Mouse (Mus musculus) B cell, adult 62 days (primary cell): ENCODE results near the gene Utf1. TPM values are rescaled to one million over a fixed set of nuclear protein-coding genes. Genes with fewer than 3 reads are reported as not detected.

Experiments used
- total RNA-seq: library from RNA; stranded (reverse); gene quantifications from 4 replicates; pipeline ENCODE4 v1.2.4, GENCODE M21; 2023

Gene Utf1
- 0.63 to 1.3 TPM (median 0.89 TPM) in 4 replicates for total RNA-seq

GRCm38 (mm10) chr7:139943674-139944281 lies at the start of gene Utf1:
Gene Utf1, plus strand, starts transcription at chr7:139943789.

GRCm38 (mm10) chr7:139894655-139895557 lies 48.7 kb upstream of the Utf1 start, which contains the start of gene Kndc1:
Gene Kndc1, plus strand, starts transcription at chr7:139894696.

GRCm38 (mm10) chr7:139978278-139978892 lies 34.8 kb downstream of the Utf1 start, which contains the start of gene 6430531B16Rik:
Gene 6430531B16Rik, minus strand, starts transcription at chr7:139978755.

GRCm38 (mm10) chr7:139992406-139992805 lies 48.8 kb downstream of the Utf1 start, which contains the start of gene Adam8:
Gene Adam8, minus strand, starts transcription at chr7:139992562.

Other genes starting within 250 kb of the Utf1 start
- not detected in 4 replicates for gene Adgra1, start 109.6 kb upstream of the Utf1 start, total RNA-seq
- gene Kndc1, start 49.1 kb upstream of the Utf1 start, total RNA-seq, result not detected in 4 replicates
- not detected in 4 replicates for gene 6430531B16Rik, start 35.0 kb downstream of the Utf1 start, total RNA-seq
- 1.6 to 4.4 TPM (median 3.1 TPM) in 4 replicates for gene Adam8, start 48.8 kb downstream of the Utf1 start, total RNA-seq
- 34.0 to 41.3 TPM (median 38.2 TPM) in 4 replicates for gene Zfp511, start 92.6 kb downstream of the Utf1 start, total RNA-seq
- 32.0 to 37.6 TPM (median 35.1 TPM) in 4 replicates for gene Tubgcp2, start 92.9 kb downstream of the Utf1 start, total RNA-seq
- gene Msx3, start 105.3 kb downstream of the Utf1 start, total RNA-seq, result not detected in 4 replicates
- not detected in 4 replicates for gene Caly, start 138.8 kb downstream of the Utf1 start, total RNA-seq
- gene Prap1, start 149.6 kb downstream of the Utf1 start, total RNA-seq, result not detected in 4 replicates
- gene Fuom, start 158.7 kb downstream of the Utf1 start, total RNA-seq, result 1.8 to 5.3 TPM (median 4.0 TPM) in 4 replicates
- gene Paox, start 172.0 kb downstream of the Utf1 start, total RNA-seq, result 3.1 to 4.2 TPM (median 3.5 TPM) in 4 replicates
- gene Echs1, start 172.7 kb downstream of the Utf1 start, total RNA-seq, result 22.1 to 27.3 TPM (median 23.2 TPM) in 4 replicates
- 11.6 to 23.1 TPM (median 20.5 TPM) in 4 replicates for gene Mtg1, start 193.8 kb downstream of the Utf1 start, total RNA-seq
- gene Sprn, start 211.1 kb downstream of the Utf1 start, total RNA-seq, result not detected in 4 replicates
- gene Olfr522, start 221.0 kb downstream of the Utf1 start, total RNA-seq, result not detected in 4 replicates
- gene Olfr523, start 229.4 kb downstream of the Utf1 start, total RNA-seq, result not detected in 4 replicates